Mouse (Mus musculus) testis, adult 2 months (tissue): ENCODE measurements around the gene Lrig1. TPM values are rescaled to one million over a fixed set of nuclear protein-coding genes. Genes with fewer than 3 reads are reported as not detected.
A peak's percentile ranks its signal among the peaks of the same experiment; 100 is the strongest.

Source experiments
- H3K27ac ChIP-seq: fragments of 200-500 bp; 2 replicates; pipeline ENCODE4 v1.5.1; 2012; ENCODE audit warnings: low read depth, low read length; ENCODE audit not compliant: control insufficient read depth, insufficient read depth
- H3K27me3 ChIP-seq: fragments of 200-500 bp; 2 replicates; pipeline ENCODE4 v1.6.1; 2012; ENCODE audit warnings: mild to moderate bottlenecking, low read length, moderate library complexity; ENCODE audit not compliant: control insufficient read depth, insufficient read depth
- H3K36me3 ChIP-seq: fragments of 200-500 bp; 2 replicates; pipeline ENCODE4 v1.6.1; 2012; ENCODE audit warnings: mild to moderate bottlenecking, low read length; ENCODE audit not compliant: control insufficient read depth, insufficient read depth
- H3K4me1 ChIP-seq: fragments of 200-500 bp; 2 replicates; pipeline ENCODE4 v1.6.1; 2012; ENCODE audit warnings: low read length; ENCODE audit not compliant: control insufficient read depth, insufficient read depth
- H3K4me3 ChIP-seq: fragments of 200-500 bp; 2 replicates; pipeline ENCODE4 v1.5.1; 2012; ENCODE audit warnings: low read depth, mild to moderate bottlenecking, low read length, moderate library complexity, mixed read lengths; ENCODE audit not compliant: control insufficient read depth
- CTCF ChIP-seq: fragments of 200-500 bp; IDR thresholded peaks from 2 replicates; pipeline ENCODE4 v1.5.1; 2012; ENCODE audit warnings: low read depth, mild to moderate bottlenecking, inconsistent platforms, low read length, moderate library complexity; ENCODE audit not compliant: control insufficient read depth, insufficient read depth, insufficient replicate concordance
- POLR2A ChIP-seq: fragments of 200-500 bp; IDR thresholded peaks from 2 replicates; pipeline ENCODE4 v1.6.1; 2012; ENCODE audit warnings: low read depth, mild to moderate bottlenecking, inconsistent platforms, low read length, moderate library complexity; ENCODE audit not compliant: control insufficient read depth
- polyA plus RNA-seq: library from polyadenylated mRNA; depleted of rRNA; stranded (reverse); fragments of >200 nt; gene quantifications from 2 replicates; pipeline ENCODE4 v1.2.3, GENCODE M21; 2012

Lrig1 gene
- polyA plus RNA-seq, 1 experiment = 3.3 TPM

DNA sequence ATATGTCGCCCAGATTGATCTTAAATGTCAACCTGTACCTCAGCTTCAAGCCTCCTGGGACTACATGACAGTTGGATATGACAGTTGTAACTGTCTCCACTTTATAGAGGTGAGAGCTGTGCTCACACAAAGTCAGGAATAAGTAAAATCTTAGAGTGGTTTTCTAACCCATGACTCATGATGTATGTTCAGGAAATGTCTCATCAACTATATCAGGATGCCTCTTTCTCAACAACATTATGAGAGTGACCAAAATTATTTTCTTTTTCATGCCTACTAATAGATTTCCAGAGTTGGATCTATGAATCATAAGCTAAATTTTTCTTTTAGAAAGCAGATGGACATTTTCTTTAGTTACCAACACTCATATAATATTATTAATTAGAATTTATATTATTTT lies 6.0 kb upstream of the Lrig1 start:
- H3K4me3 ChIP-seq = no peak overlapping the region
- no peaks in the 10 kb centered on the region for H3K27me3 ChIP-seq
- H3K27ac ChIP-seq = peak overlapping the region; percentile 61
- TF ChIP-seq POLR2A (no peak), CTCF (no peak)
- H3K36me3 ChIP-seq = no peaks in the 10 kb centered on the region
- H3K4me1 ChIP-seq = peaks cover 2% of the 10 kb centered on the region

DNA sequence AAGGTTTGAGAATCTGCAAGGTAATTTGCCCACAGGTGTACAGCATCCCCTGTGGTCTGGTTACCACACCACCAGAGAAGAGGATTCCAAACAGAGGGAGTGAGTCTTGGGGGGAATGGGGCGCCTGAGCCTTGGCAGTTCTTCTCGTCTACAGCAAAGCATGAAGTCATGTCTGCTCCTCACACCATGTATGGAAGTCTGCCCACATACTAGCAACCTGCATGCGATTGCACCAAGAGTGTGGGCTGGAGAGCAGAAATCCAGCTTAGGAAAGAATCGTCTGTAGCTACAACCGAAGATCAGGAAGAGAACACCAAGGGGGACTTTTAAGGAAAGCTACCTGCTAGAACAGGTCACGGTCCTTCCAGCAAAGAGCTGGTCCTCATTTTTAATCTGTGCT lies 3.0 kb upstream of the Lrig1 start:
- H3K4me1 ChIP-seq = peaks cover 5% of the 10 kb centered on the region
- H3K36me3 ChIP-seq = no peaks in the 10 kb centered on the region
- no peak overlapping the region for H3K27ac ChIP-seq
- no peak overlapping the region for H3K4me3 ChIP-seq
- no peaks in the 10 kb centered on the region for H3K27me3 ChIP-seq
- no peak for TF ChIP-seq CTCF
- TF ChIP-seq POLR2A = no peak

DNA sequence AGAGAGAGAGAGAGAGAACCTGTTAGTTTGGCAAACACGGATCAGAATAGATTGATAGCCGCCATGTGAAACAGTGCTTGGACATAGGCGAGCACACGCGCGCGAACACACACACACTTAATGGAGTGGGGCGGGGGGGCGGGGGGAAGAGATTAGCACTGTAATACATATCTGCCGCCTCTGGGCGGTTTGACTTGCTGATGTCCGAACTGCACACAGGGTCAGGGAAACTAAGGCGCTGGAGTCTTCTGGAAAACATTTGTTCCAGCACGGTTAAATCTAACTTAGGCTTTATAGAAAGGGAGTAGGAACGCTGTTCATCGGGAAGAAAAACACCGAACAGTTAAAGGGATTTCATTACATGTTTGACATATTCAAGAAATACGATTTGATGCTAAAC lies 1.1 kb upstream of the Lrig1 start:
- peak overlapping the region; percentile 19; the same call in 1 of the 2 replicates for H3K4me3 ChIP-seq
- no peak for TF ChIP-seq POLR2A
- 0 out of 2 replicates have a peak, but pooled peaks have one; percentile 4 for TF ChIP-seq CTCF
- H3K27me3 ChIP-seq = no peaks in the 10 kb centered on the region
- no peaks in the 10 kb centered on the region for H3K36me3 ChIP-seq
- H3K4me1 ChIP-seq = peaks cover 5% of the 10 kb centered on the region
- no peak overlapping the region; the same call in 1 of the 2 replicates for H3K27ac ChIP-seq

DNA sequence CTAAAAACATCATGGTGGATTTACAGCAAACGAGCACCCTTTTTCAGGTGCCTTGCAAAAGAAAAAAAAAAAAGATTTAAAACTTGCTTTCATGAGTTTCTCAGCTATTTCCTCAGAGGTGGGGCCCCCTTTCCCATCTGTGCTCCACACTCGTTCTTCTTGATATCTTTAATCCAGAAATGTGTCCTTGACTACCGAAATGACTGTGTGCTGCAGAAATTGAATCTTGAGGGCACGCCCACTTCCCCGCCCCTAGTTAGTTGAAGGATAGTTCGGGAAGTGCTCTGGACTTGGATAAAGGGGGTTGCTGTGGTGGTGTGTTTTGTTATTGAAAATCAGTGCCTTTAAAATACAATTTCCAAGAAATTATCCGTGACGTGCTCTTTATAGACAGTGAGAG lies 654 bp upstream of the Lrig1 start:
- H3K4me1 ChIP-seq = peaks cover 5% of the 10 kb centered on the region
- peak overlapping the region; percentile 19 for H3K4me3 ChIP-seq
- no peaks in the 10 kb centered on the region for H3K36me3 ChIP-seq
- no peaks in the 10 kb centered on the region for H3K27me3 ChIP-seq
- TF ChIP-seq CTCF (no peak), POLR2A (no peak)
- H3K27ac ChIP-seq = no peak overlapping the region

DNA sequence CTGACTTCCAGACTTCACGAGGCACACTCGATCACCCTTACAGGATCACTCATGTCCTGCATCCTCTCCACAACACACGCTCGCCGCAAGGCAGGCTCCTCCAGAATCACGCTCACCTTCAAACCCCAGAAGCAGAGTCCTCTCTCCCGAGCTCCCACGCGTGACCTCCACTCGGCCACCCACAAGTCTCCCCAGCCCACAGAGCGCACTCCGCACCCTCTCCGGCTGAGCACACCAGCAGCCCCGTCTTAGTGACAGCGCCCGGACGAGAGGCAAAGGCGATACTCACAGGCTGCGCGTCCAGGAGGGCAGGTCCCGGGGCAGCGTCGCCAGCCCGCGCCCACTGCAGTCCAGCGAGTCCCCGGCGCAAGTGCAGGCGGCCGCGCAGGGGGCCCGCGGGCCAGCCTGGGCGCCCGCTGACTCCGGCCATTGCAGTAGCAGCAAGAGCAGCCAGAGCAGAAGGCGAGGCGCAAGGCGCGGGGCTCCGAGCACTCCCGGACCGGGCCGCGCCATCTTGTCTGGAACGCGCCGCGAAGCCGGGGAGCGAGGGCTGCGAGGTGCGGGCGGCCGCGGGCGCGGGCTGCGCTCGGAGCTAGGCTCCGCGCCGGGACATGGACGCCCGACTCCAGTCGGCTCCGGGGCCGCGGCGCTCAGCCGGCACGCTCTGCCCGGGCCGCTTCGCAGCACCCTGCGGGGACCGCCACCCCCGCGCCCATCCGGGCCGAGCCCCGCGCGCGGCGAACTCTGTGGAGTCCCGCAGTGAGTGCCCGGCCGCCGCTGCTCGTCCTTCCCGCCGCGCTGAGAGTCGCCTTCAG lies 578 bp downstream of the Lrig1 start:
- Histone ChIP-seq H3K27me3 (no peaks in the 10 kb centered on the region), H3K4me1 (peaks cover 3% of the 10 kb centered on the region; the same call in 1 of the 2 replicates), H3K27ac (peak overlapping the region; percentile 8), H3K4me3 (peak overlapping the region; percentile 77), H3K36me3 (no peaks in the 10 kb centered on the region)
- TF ChIP-seq POLR2A (no peak), CTCF (no peak)

DNA sequence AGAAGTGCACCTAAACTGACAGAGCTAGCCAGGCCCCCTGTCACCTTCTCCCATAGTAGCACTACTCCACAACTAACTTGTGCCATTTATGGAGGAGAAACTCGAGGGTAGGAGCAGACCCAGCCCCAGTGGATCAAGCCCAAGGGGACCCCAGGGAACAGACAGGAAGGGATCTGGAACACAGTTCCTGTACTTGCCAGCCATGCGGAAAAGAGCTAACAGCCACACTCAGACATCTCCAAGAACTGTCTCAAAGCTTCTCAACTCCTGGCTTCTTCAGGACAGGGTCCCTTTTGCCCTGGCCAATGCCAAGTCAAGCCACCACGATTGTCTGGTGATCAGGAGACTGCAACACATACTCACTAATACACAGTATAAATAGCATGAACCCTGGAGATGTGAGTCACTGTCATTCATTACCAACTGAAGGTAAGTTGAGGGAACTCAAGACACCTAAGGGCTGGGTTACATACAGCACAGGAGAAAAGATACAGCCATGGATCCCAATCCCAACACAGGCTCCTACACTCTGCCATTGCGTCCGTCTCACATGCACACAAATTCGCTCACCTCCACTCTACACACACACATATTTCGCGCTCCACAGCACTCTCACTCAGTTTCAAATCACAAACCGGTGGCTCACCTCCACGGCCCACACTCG lies 1.3 kb downstream of the Lrig1 start:
- Histone ChIP-seq H3K36me3 (no peaks in the 10 kb centered on the region), H3K4me1 (peaks cover 3% of the 10 kb centered on the region; the same call in 1 of the 2 replicates), H3K27me3 (no peaks in the 10 kb centered on the region), H3K27ac (no peak overlapping the region), H3K4me3 (peak overlapping the region; percentile 77)
- TF ChIP-seq CTCF (no peak), POLR2A (no peak)

DNA sequence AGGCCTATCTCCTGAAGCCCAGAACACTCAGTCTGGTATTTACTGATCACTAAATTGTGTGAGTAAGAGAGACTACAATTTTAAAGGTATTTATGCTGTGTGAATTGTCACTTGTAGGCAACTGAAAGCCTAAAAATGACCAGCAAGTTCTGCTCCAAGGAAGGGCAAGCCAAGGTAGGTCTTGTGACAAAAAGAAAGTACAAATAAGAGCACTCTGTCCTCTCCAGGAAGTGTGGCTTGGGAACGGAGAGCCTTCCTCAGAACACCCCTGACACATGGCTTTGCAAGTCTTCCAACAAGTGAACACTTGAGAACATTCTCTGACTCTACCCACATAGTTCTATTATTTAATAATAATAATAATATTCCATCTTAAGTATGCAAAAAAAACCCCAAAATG lies 2.5 kb downstream of the Lrig1 start:
- H3K27me3 ChIP-seq = no peaks in the 10 kb centered on the region
- no peak overlapping the region for H3K4me3 ChIP-seq
- H3K4me1 ChIP-seq = peaks cover 3% of the 10 kb centered on the region; the same call in 1 of the 2 replicates
- TF ChIP-seq CTCF (no peak), POLR2A (no peak)
- H3K36me3 ChIP-seq = no peaks in the 10 kb centered on the region
- H3K27ac ChIP-seq = no peak overlapping the region
